Mouse (Mus musculus) C2C12 (cell line): ENCODE measurements at regions not wholly inside any gene's neighbourhood (a gene's known extent, or its start where the extent isn't known, plus 50 kb on each side); places are given as distances from the start of the nearest gene placed in this dataset.

Experiments
- CEBPB ChIP-seq: IDR thresholded peaks from one replicate; pipeline ENCODE4 v1.6.1; 2011; ENCODE audit warnings: low read depth, mild to moderate bottlenecking, control low read depth, moderate library complexity
- CTCF ChIP-seq: IDR thresholded peaks from one replicate; pipeline ENCODE4 v1.5.1; 2011; ENCODE audit not compliant: control insufficient read depth, insufficient read depth, insufficient read length
- FOSL1 ChIP-seq: IDR thresholded peaks from one replicate; pipeline ENCODE4 v1.8.0; 2011; ENCODE audit warnings: mild to moderate bottlenecking, low read length; ENCODE audit not compliant: poor library complexity, insufficient read depth, severe bottlenecking
- MAX ChIP-seq: IDR thresholded peaks from one replicate; pipeline ENCODE4 v1.6.1; 2011; ENCODE audit warnings: mild to moderate bottlenecking, control low read depth
- MYOD1 ChIP-seq: IDR thresholded peaks from one replicate; pipeline ENCODE4 v1.6.1; 2011; ENCODE audit warnings: low read depth; ENCODE audit not compliant: control insufficient read depth, insufficient read length
- MYOG ChIP-seq: IDR thresholded peaks from one replicate; pipeline ENCODE4 v1.6.1; 2011; ENCODE audit not compliant: control insufficient read depth, insufficient read length; ENCODE audit errors: extremely low read depth
- USF1 ChIP-seq: IDR thresholded peaks from one replicate; pipeline ENCODE4 v1.6.1; 2011; ENCODE audit warnings: low read depth, mild to moderate bottlenecking, control low read depth, moderate library complexity

GRCm38 (mm10) chr10:95079979-95080378, 135.3 kb upstream of the Plxnc1 start:
- no peak for TF ChIP-seq CTCF
- no peak for TF ChIP-seq CEBPB
- TF ChIP-seq MAX, result no peak
- TF ChIP-seq USF1, result no peak
- no peak for TF ChIP-seq MYOD1
- TF ChIP-seq MYOG, result no peak
- no peak for TF ChIP-seq FOSL1
